Mouse (Mus musculus): Measurements from ENCODE around the gene Ctsw.

Gene Ctsw

DNA sequence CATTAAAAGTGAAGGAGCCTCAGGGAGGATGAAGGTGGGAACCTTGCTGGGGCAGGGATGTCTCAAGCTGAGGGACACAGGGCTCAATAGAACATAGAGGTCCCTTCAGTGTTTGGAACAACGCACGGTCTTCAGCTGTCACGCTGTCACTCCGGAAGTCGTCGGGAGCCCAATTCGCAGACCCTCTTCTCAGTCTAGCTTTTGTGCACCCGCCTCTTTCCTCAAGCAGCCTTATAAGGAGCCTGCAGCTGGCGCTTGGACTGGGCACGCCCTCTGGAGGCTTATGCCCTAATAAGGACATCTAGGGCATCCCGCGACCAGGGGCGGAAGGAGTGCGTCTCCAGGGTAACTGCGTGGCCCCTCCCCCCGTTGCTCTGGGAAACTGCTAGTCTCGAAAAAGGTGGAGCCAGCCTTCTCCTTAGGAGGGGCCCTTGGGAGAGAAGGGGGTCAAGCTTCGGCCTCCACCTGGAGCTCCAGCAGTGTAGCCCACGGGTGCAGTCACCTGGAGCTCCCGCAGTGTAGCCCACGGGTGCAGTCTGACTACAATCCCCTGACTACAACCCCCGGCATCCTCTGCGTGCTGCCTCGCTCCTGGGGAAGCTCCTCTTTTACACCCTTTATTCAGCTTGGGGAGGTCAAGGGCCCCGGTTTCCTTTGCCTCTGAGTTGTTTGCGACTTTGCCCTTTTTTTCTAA lies 20.7 kb upstream of the Ctsw start:
- peak; percentile 75 for DNase-seq (ENCODE audit: extremely low read depth, low read depth, low spot score)

DNA sequence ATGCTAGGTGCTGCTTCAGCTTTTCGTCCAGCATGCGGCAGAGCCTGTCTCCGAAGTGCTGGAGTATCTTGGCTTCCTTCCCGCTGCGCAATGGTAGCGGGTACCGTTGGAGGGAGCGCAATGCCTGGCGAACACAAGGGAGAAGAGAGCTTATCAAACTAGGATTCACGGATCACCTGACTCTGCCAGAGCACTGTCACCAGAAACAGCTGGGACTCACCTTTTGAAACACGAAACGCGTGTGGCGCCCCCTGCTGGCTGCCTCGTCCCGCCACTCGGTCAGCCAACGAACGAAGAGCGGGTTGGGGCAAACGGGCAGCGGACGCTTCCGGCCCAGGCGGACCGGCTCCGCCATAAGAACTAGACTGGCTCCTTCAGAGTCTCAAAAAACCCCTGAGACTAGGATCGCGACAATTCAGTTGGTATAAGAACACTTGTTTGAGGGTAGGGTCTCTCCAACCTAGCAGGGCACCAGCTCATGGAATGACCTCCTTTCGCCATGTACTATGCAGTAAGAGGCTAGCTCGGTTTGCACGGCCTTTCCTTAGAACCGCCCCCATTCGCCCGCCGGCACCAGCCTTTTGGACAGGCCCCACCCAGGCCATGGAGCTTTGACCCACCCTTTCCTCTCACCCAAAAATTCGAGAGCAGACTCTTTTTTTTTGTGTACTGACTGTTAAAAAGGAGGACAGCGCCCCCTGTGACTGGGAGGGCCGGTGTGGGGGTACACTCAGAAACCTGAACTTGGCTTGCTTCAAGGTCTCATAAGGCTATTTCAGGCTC lies 19.7 kb upstream of the Ctsw start, which contains the start of gene Mus81:
Gene Mus81, minus strand, starts transcription at position 635 of the 783 bp plus-strand sequence.
- peak; percentile 74 for DNase-seq (ENCODE audit: extremely low read depth, low read depth, low spot score)

DNA sequence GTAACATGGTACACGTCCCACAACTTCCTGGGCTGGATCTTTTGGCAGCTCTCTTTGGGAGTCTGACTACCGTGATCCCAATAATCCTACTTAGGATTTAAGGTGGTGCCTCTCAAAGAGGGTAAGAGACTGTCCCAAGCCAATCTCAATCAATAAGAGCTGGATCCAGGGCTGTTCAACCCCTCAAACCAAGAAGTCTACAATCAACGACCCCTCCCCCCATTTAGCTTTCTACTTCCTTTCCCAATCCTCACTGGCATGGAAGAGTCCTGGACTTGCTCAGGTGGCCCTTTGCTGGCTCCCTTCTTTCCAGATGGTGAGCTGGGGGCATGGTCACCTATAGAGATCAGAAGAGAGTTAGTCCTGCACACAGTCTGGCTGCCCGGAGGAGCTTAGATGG lies 18.5 kb upstream of the Ctsw start:
- DNase-seq (ENCODE audit: extremely low read depth, low read depth, low spot score), result no peak

DNA sequence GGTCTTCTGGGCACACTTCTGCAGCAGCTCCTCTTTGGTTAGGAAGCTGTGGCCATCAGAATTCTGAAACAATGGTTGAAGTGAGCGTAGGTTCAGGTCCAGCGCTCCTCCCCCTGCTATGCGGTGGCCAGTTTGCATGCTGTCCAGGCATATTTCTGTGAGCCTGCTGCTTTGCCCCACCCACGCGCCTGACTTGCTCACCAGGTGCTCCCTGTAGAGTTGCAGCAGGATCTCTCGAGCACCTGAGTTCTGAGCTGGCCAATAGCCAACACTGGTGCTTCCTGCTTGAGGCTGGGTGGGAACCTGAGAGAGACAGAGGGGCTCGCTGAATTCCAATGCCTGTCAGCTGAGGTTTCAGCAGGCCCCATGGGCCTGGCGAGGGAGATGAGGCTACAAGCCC lies 18.0 kb upstream of the Ctsw start:
- no peak for DNase-seq (ENCODE audit: extremely low read depth, low read depth, low spot score)

DNA sequence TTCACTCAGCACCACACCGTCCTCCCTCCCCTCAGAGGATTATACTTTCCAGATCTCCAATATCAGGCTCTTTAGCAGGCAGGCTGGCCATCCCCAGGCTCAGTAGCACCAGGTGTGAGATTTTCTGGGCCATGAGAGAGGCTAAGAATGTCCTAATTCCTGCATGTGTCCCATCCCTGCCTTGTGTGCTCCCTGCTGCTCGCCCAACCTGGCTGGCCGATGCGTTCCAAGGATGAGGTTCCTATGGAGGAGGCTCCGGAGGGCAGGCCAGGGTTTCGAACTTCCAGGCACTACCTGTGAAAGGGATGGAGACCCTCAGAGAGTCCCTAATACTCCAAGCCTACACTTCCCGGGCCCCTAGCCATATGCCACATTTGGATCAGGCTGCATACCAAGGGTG lies 17.5 kb upstream of the Ctsw start:
- no peak for DNase-seq (ENCODE audit: extremely low read depth, low read depth, low spot score)

DNA sequence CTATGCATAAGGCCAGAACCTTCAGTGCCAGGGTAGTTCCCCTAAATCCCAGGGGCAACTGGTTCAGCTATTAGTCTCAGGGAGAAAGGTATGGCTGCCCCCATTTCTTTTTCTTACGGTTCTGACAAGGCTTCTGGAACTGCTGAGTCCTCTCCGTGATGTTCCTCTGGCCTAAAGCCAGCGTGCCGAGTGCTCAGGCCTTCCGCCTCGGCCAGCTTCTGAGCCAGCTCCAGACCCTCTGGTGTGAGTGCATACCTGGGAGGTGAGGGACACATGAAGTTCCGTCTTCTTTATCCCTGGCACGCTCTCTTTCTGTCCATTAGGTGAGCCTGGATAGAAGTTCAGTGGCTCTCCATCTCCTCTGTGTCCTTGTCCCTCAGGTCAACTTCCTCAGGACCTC lies 17.1 kb upstream of the Ctsw start:
- DNase-seq (ENCODE audit: extremely low read depth, low read depth, low spot score), result no peak

DNA sequence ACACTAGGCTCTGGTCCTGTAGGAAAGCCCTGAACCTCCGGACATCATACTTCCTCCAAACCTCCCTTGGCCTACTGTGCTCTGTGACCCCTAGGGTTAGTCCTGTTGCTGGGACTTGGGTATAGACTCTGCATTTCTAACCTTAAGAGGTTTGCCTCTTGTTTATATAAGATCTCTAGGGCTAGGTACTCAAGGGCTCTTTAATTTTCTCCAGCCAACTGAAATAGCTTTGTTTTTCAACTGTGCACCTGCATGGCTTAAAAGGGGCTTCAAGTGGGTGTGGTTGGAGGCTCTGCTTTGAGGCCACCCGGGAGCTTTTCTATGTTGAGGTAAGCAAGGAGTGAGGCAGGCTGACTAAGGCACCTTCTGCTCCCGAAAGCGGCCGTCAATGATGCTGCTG lies 16.2 kb upstream of the Ctsw start:
- DNase-seq (ENCODE audit: extremely low read depth, low read depth, low spot score), result no peak

DNA sequence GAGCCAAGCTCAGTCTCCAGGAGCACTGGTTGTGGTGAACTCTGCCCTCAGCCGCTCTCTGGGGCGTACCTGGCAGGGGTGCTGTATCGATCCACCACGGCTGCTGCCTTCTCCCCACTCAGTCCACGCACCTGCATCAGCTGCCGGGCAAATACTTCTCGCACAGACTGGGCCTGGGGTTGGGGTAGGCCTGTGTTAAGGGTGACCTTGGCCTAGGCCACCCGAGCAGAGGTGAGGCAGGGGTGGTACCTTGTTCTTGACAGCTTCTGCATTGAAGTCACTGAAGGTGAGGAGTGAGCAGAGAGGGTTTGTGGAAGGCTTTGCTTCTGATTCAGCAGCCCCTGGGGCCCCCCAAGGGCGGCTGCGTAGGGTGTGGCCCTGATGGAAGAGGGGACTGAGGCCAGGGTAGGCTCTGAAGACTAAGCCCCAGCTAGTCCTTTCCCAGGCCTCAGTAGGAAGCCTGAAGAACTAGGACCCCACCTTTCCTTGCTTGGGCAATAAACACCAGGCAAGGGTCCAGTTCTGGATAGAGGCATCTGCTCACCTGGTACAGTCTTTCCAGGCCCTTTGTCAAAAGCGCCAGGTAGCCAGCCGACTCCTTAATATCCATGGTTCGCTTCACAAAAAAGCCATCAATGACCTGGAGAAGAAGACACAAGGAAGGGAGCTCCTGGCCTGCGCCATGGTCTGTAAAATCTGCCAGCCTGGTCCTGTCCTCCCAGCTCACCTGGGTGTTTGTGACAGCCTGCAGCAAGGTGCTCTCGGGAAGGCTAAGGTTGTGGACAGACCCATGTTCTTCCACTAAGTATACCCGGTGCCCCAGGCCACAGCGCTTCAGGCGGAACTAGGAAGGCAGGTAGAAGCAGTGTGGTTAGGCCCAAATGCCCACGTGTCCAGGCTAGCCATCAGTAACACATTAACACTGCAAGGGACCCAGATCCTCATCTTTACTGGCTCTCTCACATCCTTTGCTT lies 15.4 kb upstream of the Ctsw start:
- no peak for DNase-seq (ENCODE audit: extremely low read depth, low read depth, low spot score)

DNA sequence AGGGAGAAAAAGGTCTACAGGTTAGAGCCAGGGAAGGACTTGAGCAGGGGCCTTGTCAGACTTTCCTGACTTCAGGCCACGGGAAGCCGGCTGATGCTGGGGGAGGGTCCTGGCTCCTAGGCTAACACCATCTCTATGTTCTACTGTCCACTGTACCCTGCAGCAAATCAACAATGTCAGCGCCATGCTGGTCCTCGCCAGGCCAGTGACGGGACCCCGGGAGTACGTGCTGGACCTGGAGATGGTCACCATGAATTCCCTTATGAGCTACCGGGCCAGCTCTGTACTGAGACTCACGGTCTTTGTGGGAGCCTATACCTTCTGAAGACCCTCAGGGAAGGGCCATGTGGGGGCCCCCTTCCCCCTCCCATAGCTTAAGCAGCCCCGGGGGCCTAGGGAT lies 13.1 kb upstream of the Ctsw start:
- DNase-seq (ENCODE audit: extremely low read depth, low read depth, low spot score), result no peak

DNA sequence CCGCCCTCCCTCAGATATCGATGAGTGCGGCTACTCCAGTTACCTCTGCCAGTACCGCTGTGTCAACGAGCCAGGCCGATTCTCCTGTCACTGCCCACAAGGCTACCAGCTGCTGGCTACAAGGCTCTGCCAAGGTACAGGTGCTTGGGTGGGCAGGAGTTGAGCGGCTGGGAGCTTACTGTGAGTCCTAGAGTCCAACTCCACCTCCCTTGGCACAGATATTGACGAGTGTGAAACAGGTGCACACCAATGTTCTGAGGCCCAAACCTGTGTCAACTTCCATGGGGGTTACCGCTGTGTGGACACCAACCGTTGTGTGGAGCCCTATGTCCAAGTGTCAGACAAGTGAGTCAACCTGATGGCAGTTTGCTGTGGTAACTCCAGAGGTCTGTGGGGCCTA lies 11.7 kb upstream of the Ctsw start:
- no peak for DNase-seq (ENCODE audit: extremely low read depth, low read depth, low spot score)

DNA sequence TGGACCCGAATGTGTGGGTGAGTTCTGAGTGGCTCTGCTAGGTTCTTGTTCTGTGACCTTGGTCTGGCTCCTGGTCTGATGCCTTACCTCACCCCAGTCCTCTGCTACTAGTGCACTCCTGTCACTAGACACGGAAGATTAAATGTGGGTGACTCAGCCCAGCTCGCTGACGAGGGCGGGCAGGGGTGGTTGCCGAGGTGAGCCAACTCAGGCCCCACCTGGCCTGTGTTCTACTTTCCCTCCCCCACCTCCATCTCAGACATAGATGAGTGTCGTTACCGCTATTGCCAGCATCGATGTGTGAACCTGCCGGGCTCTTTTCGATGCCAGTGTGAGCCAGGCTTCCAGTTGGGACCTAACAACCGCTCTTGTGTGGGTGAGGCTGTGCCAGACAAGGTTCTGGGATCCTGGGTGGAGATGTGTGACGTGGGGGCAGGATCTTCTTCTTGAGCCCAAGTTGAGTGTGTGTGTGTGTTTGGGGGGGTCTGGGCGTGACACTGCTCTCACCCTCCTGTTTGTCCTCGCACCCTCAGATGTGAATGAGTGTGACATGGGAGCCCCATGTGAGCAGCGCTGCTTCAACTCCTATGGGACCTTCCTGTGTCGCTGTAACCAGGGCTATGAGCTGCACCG lies 9.5 kb upstream of the Ctsw start:
- no peak for DNase-seq (ENCODE audit: extremely low read depth, low read depth, low spot score)

DNA sequence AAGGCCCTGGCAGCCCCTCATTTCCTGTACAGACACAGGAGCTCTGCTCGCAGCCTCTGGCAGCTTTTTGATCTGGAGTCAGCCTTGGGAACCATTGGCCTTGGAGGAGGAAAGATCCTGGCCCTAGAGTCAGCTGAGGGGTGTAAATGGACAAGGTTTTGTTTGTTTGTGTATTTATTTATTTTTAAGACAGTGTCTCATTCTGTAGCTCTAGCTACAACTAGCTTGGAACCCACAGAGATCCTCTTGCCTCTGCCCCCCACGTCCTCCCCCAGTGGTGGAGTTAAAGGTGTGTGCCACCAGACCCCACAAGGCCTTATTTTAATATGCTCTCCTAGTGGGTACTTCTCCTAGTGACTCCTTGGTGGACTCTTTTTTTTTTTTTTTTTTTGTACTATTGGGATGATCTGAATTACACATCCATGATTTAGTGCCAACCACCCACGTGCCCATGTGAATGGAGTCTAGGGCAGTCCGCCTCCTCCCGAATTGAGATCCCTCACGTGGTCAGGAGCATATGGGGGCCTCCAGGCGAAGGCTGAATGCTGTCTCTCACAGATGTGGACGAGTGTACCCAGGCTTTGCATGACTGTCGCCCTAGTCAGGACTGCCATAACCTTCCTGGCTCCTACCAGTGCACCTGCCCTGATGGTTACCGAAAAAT lies 8.8 kb upstream of the Ctsw start:
- no peak for DNase-seq (ENCODE audit: extremely low read depth, low read depth, low spot score)

DNA sequence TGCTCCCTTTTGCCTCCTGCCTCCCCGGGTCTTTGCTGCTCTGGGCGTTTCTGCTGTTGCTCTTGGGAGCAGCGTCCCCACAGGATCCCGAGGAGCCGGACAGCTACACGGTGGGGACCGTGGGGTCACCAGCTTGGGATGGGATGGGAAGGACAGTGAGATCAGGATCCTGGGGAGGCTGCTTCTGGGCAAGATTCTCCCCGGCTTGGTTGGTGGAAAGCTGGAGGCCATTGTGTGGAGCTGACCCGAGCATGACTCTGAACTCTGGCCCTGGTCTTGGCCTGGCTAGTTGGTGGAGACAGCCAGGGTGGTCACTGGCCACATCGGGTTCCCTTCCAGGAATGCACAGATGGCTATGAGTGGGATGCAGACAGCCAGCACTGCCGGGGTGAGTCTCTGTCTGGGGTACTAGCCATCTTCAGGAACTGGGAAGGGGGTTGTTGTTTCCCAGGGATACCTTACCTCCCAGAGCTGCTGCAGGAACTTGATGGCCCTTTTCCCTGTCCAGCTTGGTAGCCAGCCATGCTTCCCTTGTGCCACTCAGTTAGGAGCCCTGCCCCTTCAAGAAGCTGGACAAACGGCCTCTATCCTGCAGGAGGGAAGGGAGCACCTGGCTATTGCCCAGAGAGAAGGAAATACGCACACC lies 6.9 kb upstream of the Ctsw start:
- no peak for DNase-seq (ENCODE audit: extremely low read depth, low read depth, low spot score)

DNA sequence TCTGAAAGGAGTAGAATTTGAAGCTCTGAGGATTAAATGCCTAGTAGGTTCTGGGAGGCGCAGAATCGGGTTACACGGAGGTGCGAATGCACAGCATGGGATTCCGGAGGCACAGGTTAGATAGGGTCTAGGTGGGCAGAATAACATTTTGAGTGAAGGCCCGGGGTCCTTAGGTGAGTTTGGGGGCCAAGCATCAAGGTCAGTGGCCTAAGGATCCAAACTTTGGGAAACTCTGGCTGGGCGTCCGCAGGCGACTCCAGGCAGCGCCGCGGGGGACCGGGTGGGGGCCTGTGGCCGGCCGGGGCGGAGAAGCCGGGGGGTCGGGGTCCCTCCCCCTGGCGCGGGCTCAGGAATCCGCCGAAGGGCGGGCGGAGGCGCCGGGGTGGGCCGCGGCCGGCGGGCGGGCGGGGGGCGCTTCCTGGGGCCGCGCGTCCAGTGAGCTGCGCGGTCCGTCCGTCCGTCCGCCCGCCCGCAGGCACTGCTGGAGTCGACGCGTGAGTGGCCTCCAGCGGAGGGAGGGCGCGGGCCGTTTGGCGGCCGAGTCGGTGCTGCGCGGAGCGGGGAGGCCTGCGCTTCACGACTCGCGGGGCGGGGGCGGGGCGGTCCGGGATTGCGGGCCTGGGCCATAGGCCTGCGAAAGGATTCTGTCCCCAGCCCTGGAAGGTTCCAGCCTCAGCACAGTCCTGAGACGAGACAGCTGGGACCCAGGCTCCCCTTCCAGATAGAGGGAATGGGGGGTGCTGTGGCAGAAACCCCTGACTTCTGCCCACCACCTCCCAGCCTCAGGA lies 6.2 kb upstream of the Ctsw start:
- no peak for DNase-seq (ENCODE audit: extremely low read depth, low read depth, low spot score)

DNA sequence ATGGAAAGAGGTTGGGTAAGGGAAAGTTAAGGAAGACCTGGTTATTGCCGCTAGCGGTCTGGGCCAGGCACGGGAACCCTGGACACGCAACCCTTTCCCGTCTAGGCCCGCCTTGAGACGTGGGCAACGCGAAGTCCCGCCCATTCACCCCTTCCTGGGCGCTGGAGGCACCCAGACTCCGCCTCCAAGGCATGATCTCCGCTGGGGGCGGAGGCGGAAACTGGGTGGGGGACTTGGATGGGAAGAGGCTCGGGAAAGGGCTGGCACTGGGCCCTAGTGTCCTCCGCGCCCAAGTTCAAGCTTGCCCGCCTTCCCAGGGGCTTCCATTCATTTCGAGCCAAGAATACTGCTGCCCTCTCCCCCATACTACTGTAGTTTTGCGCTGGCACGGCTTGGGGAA lies 5.4 kb upstream of the Ctsw start, which contains the start of gene Efemp2:
Gene Efemp2, plus strand, starts transcription at position 235 of the 400 bp plus-strand sequence.
- no peak for DNase-seq (ENCODE audit: extremely low read depth, low read depth, low spot score)

DNA sequence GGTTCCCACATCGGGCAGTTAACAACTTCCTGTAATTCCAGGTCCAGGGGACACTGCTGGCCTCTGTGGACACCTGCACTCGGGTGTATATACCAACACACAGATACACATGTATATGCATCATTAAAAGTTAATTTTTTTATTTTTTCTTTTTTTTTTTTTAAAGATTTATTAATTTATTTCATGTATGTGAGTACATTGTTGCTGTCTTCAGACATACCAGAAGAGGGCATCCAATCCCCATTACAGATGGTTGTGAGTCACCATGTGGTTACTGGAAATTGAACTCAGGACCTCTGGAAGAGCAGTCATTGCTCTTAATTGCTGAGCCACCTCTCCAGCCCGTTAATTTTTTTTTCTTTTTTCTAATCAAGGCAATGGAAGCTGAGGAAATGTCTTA lies 4.5 kb upstream of the Ctsw start:
- DNase-seq (ENCODE audit: extremely low read depth, low read depth, low spot score), result no peak

DNA sequence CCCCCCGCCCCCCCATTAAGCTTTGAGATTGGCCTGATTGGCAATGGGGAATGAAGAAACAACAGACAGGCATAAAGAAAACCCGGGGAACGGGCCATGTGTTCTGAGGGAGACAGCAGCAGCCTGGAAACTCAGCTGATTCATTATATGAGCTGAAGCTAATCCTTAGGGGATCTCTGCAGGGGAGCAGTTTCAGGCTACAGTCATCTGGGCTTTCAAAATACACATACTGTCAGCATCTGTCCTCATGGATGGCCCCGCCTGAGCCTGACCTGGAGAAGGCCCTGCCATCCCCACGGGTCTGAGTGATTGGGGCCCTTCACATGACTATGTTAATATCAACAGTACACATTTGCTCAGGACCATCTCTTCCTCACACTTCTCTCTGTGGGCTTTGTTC lies 3.5 kb upstream of the Ctsw start:
- no peak for DNase-seq (ENCODE audit: extremely low read depth, low read depth, low spot score)

DNA sequence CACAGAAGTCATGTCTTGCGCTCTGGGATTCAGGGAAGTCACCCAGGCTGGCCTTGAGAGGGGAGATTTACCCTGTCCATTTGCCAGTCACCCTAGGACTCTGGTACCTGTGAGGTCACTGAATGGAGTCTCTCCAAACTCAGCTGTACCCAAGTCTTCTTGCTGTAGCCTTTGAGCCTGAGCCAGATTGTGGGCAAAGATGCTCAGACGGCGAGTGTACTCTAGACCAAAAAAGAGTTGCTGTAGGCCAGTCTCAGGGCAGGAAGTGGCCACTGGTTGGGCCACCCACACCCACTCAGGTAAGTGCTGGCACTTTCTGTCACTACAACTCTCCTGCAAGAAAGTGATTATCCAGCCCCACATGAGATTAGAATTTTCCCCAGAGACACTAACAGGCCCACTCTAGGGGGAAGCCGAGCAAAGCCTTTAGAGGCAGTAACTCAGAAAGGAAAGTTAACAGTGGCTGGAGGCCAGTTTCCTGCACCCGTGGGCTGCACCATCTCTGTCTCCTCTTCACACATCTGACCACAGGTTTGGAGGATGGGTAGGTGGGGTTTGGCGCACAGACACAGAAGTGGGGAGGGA lies 1.3 kb downstream of the Ctsw start:
- no peak for DNase-seq (ENCODE audit: extremely low read depth, low read depth, low spot score)

DNA sequence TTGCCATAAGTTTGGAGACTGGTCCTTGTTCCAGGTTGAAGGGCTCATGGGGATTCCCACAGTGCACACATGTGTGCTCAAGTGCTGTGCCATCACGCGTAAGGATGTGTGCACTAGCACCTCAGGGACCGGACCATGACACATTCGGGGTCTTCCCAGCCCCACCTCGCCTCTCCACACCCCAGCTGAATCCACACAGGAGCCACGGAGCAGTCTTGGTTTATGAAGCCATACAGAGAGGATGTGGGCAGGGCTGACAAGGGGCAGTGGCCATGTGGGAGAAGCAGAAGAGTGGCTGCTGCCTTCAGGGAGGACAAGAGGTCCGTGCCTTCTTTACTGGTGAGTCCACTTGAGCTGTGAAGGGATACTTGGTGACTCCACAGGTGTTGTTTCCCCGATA lies 3.3 kb downstream of the Ctsw start:
- DNase-seq (ENCODE audit: extremely low read depth, low read depth, low spot score), result no peak

Data from fat pad, adult 2 months (tissue).